Mouse (Mus musculus): Measurements from ENCODE around the gene Pmpcb. TPM values are rescaled to one million over a fixed set of nuclear protein-coding genes. Genes with fewer than 3 reads are reported as not detected.

The Pmpcb gene
- polyA plus RNA-seq, 1 experiment from 2014 or later = 85.9 TPM

DNA sequence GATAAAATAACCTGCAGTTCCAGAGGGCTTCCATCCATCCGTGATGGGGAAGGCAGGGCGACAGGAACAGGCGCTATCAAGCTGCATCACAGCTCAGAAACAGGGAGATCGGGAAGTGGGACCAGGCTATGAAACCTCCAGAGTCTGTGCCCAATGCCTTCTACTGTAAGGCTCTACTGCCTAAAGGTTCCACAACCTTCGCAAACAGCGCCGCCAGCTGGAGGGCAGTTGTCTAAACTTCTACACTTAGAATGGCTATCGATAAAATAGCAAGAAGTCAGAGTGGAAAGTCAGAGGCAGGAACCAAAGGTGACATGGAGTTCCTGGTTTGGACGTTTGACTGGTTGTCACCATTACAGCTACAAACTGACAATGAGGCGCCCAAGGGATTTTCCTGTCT is 1.4 kb upstream of the Pmpcb start:
- Histone ChIP-seq H3K4me3 (no peak overlapping the region), H3K4me1 (peaks cover 35% of the 10 kb centered on the region), H3K4me2 (replicated peaks) (0 out of 2 replicates have a peak overlapping the region, but pooled peaks have one; percentile 11), H3K36me3 (peaks cover 19% of the 10 kb centered on the region), H3K9me3 (replicated peaks) (no peaks in the 10 kb centered on the region), H3K27ac (no peak overlapping the region), H3K9ac (no peak overlapping the region), H3K27me3 (no peaks in the 10 kb centered on the region)
- ATAC-seq (ENCODE audit: low FRiP score) = no peak
- WGBS = 30% methylated on average over 10 of the region's 10 CpGs

DNA sequence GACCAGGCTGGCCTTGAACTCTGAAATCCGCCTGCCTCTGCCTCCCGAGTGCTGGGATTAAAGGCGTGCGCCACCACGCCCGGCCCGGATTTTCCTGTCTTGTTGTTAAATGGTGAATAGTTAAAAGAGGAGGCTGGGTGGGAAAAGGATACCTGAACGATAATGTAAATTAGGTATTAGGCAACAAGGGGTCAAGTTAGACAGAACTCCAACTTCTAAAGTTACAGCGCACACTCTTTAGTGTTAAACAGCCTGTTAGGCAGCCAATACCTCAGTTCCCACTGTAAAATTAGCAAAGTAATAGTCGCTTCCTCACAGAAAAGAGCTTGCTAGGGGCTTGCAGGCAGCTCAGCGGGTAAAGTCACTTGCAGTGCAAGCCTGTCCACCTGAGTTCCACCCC is 895 bp upstream of the Pmpcb start:
- H3K27ac ChIP-seq = no peak overlapping the region
- WGBS = 84% methylated on average over 11 of the region's 11 CpGs
- H3K4me2 ChIP-seq (replicated peaks) = no peak overlapping the region
- H3K4me1 ChIP-seq = peaks cover 35% of the 10 kb centered on the region
- peaks cover 20% of the 10 kb centered on the region for H3K36me3 ChIP-seq
- H3K9ac ChIP-seq = no peak overlapping the region
- no peaks in the 10 kb centered on the region for H3K9me3 ChIP-seq (replicated peaks)
- no peaks in the 10 kb centered on the region for H3K27me3 ChIP-seq
- H3K4me3 ChIP-seq = no peak overlapping the region
- ATAC-seq (ENCODE audit: low FRiP score) = no peak

DNA sequence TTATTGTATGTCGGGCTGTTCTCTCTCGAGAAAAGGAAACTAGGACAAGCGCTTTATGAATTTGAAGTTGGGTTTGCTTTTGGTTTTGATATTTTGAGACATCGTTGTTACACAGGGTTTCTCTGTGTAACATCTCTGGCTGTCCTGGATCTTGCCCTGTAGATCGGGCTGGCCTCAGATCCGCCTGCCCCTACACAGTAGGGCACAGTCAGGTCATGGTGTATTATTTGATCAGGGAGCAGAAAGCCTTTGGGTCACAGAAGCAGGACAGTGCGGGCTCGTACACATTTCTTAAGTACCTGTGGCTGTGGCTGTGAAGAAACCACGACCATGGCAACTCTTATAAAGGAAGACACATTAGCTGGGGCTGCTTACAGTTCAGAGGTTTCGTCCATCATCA is 679 bp downstream of the Pmpcb start:
- Histone ChIP-seq H3K36me3 (peaks cover 33% of the 10 kb centered on the region), H3K4me2 (replicated peaks) (peak overlapping the region; percentile 90), H3K4me3 (peak overlapping the region; percentile 76), H3K27me3 (no peaks in the 10 kb centered on the region), H3K9ac (peak overlapping the region; percentile 87), H3K27ac (no peak overlapping the region), H3K9me3 (replicated peaks) (no peaks in the 10 kb centered on the region), H3K4me1 (peaks cover 26% of the 10 kb centered on the region)
- WGBS = 32% methylated on average over 10 of the region's 10 CpGs
- no peak for ATAC-seq (ENCODE audit: low FRiP score)

DNA sequence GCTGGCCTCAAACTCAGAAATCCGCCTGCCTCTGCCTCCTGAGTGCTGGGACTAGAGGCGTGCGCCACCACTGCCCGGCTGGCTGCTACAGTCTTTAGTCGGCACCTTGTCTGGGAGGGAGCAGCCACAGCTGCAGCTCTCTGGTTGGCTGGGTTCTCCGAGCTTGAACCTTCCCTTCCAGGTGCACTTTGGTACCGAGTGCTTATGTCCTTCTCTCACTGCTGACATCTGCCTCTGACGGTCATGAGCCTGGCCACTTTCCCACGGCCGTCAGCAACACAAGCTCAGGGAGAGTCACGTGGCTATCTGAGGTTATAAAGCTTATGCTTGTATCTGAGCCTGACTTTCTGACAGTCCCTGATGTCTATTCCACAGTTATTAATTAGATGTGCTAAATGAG is 2.2 kb downstream of the Pmpcb start:
- 94% methylated on average over 11 of the region's 11 CpGs for WGBS
- peaks cover 48% of the 10 kb centered on the region for H3K36me3 ChIP-seq
- H3K27ac ChIP-seq = no peak overlapping the region
- no peaks in the 10 kb centered on the region for H3K27me3 ChIP-seq
- H3K9me3 ChIP-seq (replicated peaks) = no peaks in the 10 kb centered on the region
- H3K4me1 ChIP-seq = peaks cover 16% of the 10 kb centered on the region
- H3K9ac ChIP-seq = no peak overlapping the region
- ATAC-seq (ENCODE audit: low FRiP score) = no peak
- H3K4me2 ChIP-seq (replicated peaks) = no peak overlapping the region
- no peak overlapping the region for H3K4me3 ChIP-seq

DNA sequence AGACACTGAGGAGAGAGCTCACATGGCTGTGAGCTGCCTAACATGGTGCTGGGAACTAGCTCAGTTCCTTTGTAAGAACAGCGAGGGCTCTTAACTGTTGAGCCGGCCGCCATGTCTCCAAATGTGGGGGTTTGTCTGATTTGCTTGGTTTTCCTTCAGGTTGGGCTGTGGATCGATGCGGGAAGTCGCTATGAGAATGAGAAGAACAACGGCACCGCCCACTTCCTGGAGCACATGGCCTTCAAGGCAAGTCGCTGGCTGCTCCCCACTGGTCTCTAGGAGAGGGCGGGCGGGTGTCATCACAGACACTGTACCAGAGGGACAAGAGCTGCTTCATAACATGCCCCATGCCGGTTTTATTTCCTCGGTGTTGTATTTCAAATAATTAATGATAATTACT is 2.9 kb downstream of the Pmpcb start:
- peaks cover 56% of the 10 kb centered on the region for H3K36me3 ChIP-seq
- H3K4me2 ChIP-seq (replicated peaks) = no peak overlapping the region
- H3K4me1 ChIP-seq = peaks cover 12% of the 10 kb centered on the region
- no peak overlapping the region for H3K27ac ChIP-seq
- no peak for ATAC-seq (ENCODE audit: low FRiP score)
- no peak overlapping the region for H3K4me3 ChIP-seq
- H3K27me3 ChIP-seq = no peaks in the 10 kb centered on the region
- WGBS = 92% methylated on average over 13 of the region's 13 CpGs
- no peak overlapping the region for H3K9ac ChIP-seq
- no peaks in the 10 kb centered on the region for H3K9me3 ChIP-seq (replicated peaks)

DNA sequence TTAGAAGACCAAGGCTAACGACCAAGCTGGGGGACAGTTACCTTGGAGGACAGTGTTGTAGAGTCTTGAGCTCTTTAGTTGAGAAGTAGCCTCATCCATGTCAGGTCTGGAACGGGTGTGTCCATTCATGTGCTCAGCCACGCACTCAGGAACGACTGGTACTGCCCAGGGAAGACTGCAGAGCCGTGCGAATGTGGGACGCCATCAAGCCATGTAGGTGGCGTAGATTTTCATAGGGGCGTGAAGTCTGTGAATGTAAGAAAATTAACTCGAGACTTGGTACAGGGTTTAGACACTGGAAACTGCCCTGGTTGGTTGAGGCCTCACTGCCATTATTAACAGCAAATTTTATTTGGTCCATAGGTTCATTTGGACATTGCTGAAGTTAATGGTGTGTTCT is 6.7 kb downstream of the Pmpcb start:
- ATAC-seq (ENCODE audit: low FRiP score) = no peak
- H3K4me2 ChIP-seq (replicated peaks) = no peak overlapping the region
- H3K36me3 ChIP-seq = peaks cover 89% of the 10 kb centered on the region
- no peaks in the 10 kb centered on the region for H3K27me3 ChIP-seq
- H3K27ac ChIP-seq = no peak overlapping the region
- H3K9me3 ChIP-seq (replicated peaks) = no peaks in the 10 kb centered on the region
- H3K9ac ChIP-seq = no peak overlapping the region
- peaks cover under 1% of the 10 kb centered on the region for H3K4me1 ChIP-seq
- 96% methylated on average over 10 of the region's 10 CpGs for WGBS
- H3K4me3 ChIP-seq = no peak overlapping the region

DNA sequence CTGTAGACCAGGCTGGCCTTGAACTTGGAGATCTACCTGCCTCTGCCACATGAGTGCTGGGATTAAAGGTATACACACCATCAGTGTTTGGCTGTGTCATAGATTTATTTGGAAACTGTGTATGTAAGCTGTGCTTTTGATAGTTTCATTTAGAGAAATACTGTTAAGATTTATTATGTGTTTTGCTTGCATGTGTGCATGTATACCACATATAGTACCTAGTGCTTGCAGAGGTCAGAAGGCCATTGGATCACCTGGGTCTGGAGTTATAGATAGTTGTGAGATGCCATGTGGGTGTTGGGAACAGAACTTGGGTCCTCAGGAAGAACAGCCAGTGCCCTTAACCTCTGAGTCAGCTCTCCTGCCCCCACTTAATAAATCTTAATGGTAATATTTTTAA is 7.7 kb downstream of the Pmpcb start:
- Histone ChIP-seq H3K27ac (no peak overlapping the region), H3K27me3 (no peaks in the 10 kb centered on the region), H3K9me3 (replicated peaks) (no peaks in the 10 kb centered on the region), H3K9ac (no peak overlapping the region), H3K4me1 (no peaks in the 10 kb centered on the region), H3K4me3 (no peak overlapping the region), H3K36me3 (peaks cover 91% of the 10 kb centered on the region), H3K4me2 (replicated peaks) (no peak overlapping the region)
- no peak for ATAC-seq (ENCODE audit: low FRiP score)

DNA sequence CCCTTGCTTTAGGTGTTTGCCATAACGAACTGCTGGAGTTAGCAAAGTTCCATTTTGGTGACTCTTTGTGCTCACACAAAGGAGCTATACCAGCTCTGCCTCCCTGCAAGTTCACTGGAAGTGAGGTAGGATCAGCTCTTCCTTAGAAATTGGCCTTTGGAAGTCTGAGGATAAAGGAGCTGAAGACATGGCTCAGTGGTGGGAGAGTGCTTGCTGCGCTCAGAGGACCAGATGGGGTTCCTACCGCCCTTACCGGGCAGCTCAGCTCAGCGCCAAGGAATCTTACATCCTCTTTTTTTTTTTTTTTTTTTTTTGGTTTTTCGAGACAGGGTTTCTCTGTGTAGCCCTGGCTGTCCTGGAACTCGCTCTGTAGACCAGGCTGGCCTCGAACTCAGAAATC is 9.0 kb downstream of the Pmpcb start:
- H3K4me3 ChIP-seq = no peak overlapping the region
- H3K4me2 ChIP-seq (replicated peaks) = no peak overlapping the region
- WGBS = 89% methylated on average over 8 of the region's 8 CpGs
- no peak for ATAC-seq (ENCODE audit: low FRiP score)
- no peaks in the 10 kb centered on the region for H3K4me1 ChIP-seq
- no peak overlapping the region for H3K9ac ChIP-seq
- H3K27ac ChIP-seq = no peak overlapping the region
- H3K27me3 ChIP-seq = no peaks in the 10 kb centered on the region
- peaks cover 94% of the 10 kb centered on the region for H3K36me3 ChIP-seq
- H3K9me3 ChIP-seq (replicated peaks) = no peaks in the 10 kb centered on the region

DNA sequence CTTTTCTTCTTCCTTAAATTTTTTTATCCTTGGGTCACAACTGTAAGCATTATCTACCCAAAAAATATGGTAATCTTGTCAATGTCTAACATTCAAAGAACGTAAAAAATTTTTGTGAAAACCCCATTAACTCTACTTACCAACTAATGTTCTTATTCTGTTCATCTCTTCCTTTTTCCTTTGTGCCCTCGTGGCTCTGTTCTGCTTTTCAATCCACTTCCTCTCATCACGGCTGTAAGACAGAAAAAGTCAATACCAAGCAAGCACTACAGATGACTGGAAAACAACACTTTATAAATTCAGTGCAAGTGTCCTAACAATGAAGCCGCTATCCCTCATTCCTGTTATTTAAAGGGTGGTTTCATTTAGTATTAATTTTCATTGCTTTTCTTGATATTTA is 31.6 kb downstream of the Pmpcb start:
- Histone ChIP-seq H3K36me3 (peaks cover 62% of the 10 kb centered on the region), H3K9ac (no peak overlapping the region), H3K4me2 (replicated peaks) (no peak overlapping the region), H3K4me1 (no peaks in the 10 kb centered on the region), H3K27ac (no peak overlapping the region), H3K9me3 (replicated peaks) (no peaks in the 10 kb centered on the region), H3K27me3 (no peaks in the 10 kb centered on the region), H3K4me3 (no peak overlapping the region)
- ATAC-seq (ENCODE audit: low FRiP score) = no peak
- WGBS = 92% methylated on average over 4 of the region's 4 CpGs

DNA sequence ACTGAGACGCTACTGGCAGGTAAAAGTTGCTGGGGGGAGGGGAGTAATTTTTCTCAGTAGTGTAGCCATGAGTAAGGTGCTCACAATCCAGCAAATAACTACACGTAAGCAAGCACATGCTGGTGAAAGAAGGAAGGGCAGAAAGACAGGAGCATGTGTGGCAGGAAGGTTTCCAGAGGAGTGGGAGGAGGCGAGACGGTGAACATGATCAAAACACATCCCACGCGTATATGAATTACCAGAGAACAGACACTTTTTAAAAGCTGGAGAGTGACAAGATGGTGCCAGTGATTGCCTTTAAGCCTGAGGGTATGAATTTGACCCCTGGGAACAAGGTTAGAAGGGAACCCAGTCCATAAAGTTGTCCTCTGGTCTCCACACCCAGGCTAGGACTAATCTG is 32.9 kb downstream of the Pmpcb start:
- Histone ChIP-seq H3K36me3 (peaks cover 60% of the 10 kb centered on the region), H3K9me3 (replicated peaks) (no peaks in the 10 kb centered on the region), H3K27ac (no peak overlapping the region), H3K4me2 (replicated peaks) (no peak overlapping the region), H3K4me3 (no peak overlapping the region), H3K9ac (no peak overlapping the region), H3K4me1 (no peaks in the 10 kb centered on the region), H3K27me3 (no peaks in the 10 kb centered on the region)
- 96% methylated on average over 6 of the region's 6 CpGs for WGBS
- no peak for ATAC-seq (ENCODE audit: low FRiP score)

DNA sequence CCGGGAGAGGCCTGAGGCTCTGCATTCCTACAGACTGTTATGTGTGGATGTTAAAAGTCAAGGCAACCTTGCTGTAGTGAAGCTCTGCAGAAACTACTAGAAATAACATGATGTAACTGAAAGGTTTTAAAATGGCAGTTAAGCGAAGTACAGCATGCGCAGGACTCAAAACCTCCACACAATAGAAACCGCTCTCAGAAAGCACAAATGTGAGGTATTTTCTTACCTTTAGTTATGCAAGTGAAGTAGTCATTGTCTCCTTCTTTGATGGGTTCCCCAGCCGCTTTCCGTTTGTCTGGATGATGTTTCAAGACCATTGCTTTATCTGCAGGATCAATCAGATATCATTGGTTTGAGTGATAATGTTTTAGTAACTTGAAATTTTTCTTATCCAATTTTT is 39.5 kb downstream of the Pmpcb start:
- ATAC-seq (ENCODE audit: low FRiP score) = no peak

DNA sequence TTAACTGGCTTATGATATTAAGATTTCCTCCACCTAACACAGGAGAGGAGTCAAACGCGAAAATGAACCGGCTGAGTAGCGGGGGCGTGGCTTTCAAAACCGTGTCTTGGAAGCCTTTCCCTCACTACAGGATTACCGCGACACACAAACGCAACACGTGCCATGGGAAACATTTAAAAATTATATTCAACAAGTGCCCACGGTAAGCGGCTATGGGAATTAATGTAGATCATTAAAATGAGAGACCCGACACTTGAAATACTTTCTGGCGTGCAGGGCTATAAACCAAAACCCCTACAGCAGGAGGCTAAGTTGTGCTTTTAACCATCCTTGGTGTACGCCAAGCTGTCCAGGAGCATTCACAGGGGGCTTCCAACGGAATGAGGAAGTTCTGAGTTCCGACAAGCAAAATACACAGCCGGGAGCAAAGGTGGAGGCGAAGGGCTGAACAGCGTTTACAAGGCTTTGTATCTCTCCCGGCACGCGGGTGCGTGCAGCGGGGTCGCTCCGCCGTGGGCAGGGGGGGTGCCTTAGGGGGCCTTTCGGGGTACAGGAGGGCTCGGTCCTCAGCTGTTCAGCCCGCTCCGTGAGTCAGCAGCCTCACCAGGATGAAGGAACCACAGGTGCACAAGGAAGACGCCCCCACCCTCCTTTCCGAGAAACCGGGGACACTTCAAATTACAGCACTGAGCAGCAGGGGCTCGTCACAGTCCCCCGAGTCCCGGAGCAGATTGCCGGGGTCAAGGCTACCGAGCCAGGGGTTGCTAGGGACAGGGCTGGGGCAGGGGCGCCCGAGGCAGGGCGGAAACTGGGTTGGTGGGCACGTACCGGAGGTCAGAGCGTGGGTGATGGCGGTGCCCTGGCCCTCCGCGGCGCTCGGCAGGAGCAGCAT is 47.5 kb downstream of the Pmpcb start:
- H3K4me3 ChIP-seq = peak overlapping the region; percentile 83
- H3K9me3 ChIP-seq (replicated peaks) = no peaks in the 10 kb centered on the region
- no peaks in the 10 kb centered on the region for H3K27me3 ChIP-seq
- H3K9ac ChIP-seq = peak overlapping the region; percentile 88
- peaks cover 38% of the 10 kb centered on the region for H3K36me3 ChIP-seq
- peak; percentile 87 for ATAC-seq (ENCODE audit: low FRiP score)
- peak overlapping the region; percentile 82 for H3K27ac ChIP-seq
- H3K4me2 ChIP-seq (replicated peaks) = peak overlapping the region; percentile 96
- H3K4me1 ChIP-seq = peaks cover 28% of the 10 kb centered on the region
- WGBS = under 1% methylated on average over 50 of the region's 51 CpGs

More for the DNA sequence above, 39.5 kb downstream of the Pmpcb start:
- H3K4me1 ChIP-seq = no peaks in the 10 kb centered on the region
- H3K9ac ChIP-seq = no peak overlapping the region
- peaks cover 69% of the 10 kb centered on the region for H3K36me3 ChIP-seq
- H3K27ac ChIP-seq = no peak overlapping the region
- H3K27me3 ChIP-seq = no peaks in the 10 kb centered on the region
- no peak overlapping the region for H3K4me2 ChIP-seq (replicated peaks)
- WGBS = 93% methylated on average over 6 of the region's 6 CpGs
- no peaks in the 10 kb centered on the region for H3K9me3 ChIP-seq (replicated peaks)
- no peak overlapping the region for H3K4me3 ChIP-seq

DNA sequence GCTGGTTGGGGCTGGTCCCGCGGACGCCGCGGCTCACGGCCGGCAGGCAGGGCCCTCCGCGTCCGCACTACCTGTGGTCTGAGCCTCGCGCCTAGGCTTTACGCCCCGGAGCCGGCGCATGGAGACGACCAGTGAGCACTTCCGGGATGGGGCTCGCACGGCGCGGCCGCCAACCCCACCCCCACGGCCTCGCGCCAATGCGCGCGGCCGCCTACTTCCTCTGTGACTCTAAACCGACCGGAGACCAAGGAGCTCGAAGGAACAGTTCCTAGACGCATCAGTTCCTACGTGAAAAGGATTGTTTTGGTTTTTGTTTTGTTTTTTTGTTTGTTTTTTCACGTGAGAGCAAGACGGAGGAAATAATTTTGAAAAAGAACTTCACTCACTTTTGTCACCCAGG is 48.1 kb downstream of the Pmpcb start, which contains the start of the genes Dnajc2 and Psmc2:
Gene Dnajc2, minus strand, starts transcription at position 199 of the 400 bp plus-strand sequence.
Gene Psmc2, plus strand, starts transcription at position 231 of the 400 bp plus-strand sequence.
- H3K27ac ChIP-seq = peak within 1 kb of the TSS; percentile 87
- H3K4me2 ChIP-seq (replicated peaks) = peak within 1 kb of the TSS; percentile 96
- peak; percentile 96 for ATAC-seq (ENCODE audit: low FRiP score)
- peaks cover 34% of the 10 kb centered on the region for H3K36me3 ChIP-seq
- under 1% methylated on average over 35 of the region's 37 CpGs for WGBS
- peaks cover 31% of the 10 kb centered on the region for H3K4me1 ChIP-seq
- H3K4me3 ChIP-seq = peak within 1 kb of the TSS; percentile 95
- H3K27me3 ChIP-seq = no peaks in the 10 kb centered on the region
- H3K9ac ChIP-seq = peak within 1 kb of the TSS; percentile 88
- no peaks in the 10 kb centered on the region for H3K9me3 ChIP-seq (replicated peaks)
